Mouse (Mus musculus) hindbrain, embryonic 11.5 days (tissue): Measurements from ENCODE around the gene Gm26558. TPM values are rescaled to one million over a fixed set of nuclear protein-coding genes. Genes with fewer than 3 reads are reported as not detected.

Source experiments
- ATAC-seq: fragments of 200-750 bp; cut with Nextera tagmentation; 2 replicates; pipeline ENCODE4 v1.8.0; 2017; ENCODE audit warnings: mild to moderate bottlenecking, moderate TSS enrichment, moderate library complexity; ENCODE audit not compliant: low FRiP score
- DNase-seq: peaks from one replicate; pipeline ENCODE4 v3.0.0-alpha.2; 2015; ENCODE audit warnings: low spot score
- H3K27ac ChIP-seq: fragments of 300-500 bp; sonication (generic); 2 replicates; pipeline ENCODE4 v1.5.1; 2014; ENCODE audit warnings: mild to moderate bottlenecking, low read depth, low read length
- H3K27me3 ChIP-seq: fragments of 300-500 bp; sonication (generic); 2 replicates; pipeline ENCODE4 v1.6.1; 2014; ENCODE audit warnings: mild to moderate bottlenecking, low read length, moderate library complexity, mixed read lengths; ENCODE audit not compliant: control insufficient read depth, insufficient read depth
- H3K36me3 ChIP-seq: fragments of 300-500 bp; sonication (generic); 2 replicates; pipeline ENCODE4 v1.6.1; 2014; ENCODE audit warnings: mild to moderate bottlenecking, low read length, moderate library complexity, mixed read lengths; ENCODE audit not compliant: control insufficient read depth, insufficient read depth
- H3K4me1 ChIP-seq: fragments of 300-500 bp; sonication (generic); replicated peaks from 2 replicates; pipeline ENCODE4 v1.6.1; 2014; ENCODE audit warnings: low read length, mixed read lengths; ENCODE audit not compliant: control insufficient read depth, insufficient read depth
- H3K4me2 ChIP-seq: fragments of 300-500 bp; sonication (generic); replicated peaks from 2 replicates; pipeline ENCODE4 v1.6.1; 2014; ENCODE audit warnings: mild to moderate bottlenecking, low read depth, low read length
- H3K4me3 ChIP-seq: fragments of 300-500 bp; sonication (generic); 2 replicates; pipeline ENCODE4 v1.5.1; 2014; ENCODE audit warnings: low read depth, low read length
- H3K9ac ChIP-seq: fragments of 300-500 bp; sonication (generic); 2 replicates; pipeline ENCODE4 v1.6.1; 2014; ENCODE audit warnings: low read depth, low read length
- H3K9me3 ChIP-seq: fragments of 300-500 bp; sonication (generic); 2 replicates; pipeline ENCODE4 v1.6.1; 2016; ENCODE audit warnings: low read length; ENCODE audit not compliant: control insufficient read depth
- WGBS: fragments of 180-500 bp; shearing (Covaris S2); extraction: QIAGEN DNeasy Blood & Tissue Kit; methylation state at CpG from one replicate; pipeline ENCODE4 v1.1.7; 2014; 5-methylcytosine and 5-hydroxymethylcytosine counted together
- polyA plus RNA-seq: library from polyadenylated mRNA; unstranded; fragments of >200 nt; fragmentation: Nextera tagmentation; extraction: Ambion mirVana; gene quantifications from 2 replicates; pipeline ENCODE4 v1.2.1, GENCODE M21; 2014

The Gm26558 gene
- polyA plus RNA-seq, 1 experiment from 2014 or later: 4.3 TPM

DNA sequence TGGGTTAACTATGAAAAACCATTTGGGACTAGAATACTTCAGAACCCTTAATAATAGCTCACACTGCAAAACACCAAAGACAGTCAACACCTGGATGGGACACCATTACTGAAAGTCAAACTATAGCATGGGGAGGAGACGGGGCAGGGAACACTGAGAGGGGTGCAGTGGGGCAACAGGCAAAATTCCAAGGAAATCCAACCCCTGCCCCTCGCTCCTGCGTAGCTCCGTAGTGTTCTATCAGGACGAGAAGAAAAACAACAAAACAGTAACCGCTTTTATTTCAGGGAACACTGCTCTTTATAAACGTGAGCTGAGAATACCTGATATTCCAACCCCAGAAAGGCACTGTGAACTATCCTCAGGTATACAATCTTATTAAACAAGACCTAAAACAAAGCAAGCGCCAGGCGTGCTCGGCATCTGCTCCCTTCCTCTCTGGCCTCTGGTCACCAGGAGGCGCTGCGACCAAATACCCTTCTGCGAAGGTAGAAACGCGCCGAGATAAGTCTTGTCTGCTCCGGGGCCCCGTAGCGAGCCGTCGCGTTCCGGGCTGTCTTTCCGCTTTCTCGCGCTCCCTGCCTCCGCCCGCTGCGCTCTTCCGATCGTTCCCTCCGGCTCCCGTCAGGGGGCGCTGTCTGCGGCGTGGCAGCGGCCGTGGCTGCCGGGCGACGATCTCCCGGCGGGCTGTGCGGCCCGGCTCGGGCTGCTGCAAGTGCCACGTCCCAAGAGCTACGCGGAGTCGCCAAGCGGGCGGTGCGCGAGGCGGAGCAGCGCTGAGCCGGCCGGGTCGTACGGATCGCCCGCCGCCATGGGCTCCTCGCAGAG lies 807 bp downstream of the Gm26558 start, which contains the start of gene Gorasp2:
Gorasp2 (plus strand) TSS at position 690 of the 828 bp plus-strand sequence.
- ATAC-seq (peak; percentile 97), DNase-seq (peak; percentile 99)
- H3K27ac ChIP-seq: peak within 1 kb of the TSS; percentile 74
- whole genome bisulfite sequencing: 3% methylated on average over 57 of the region's 64 CpGs
- H3K9ac ChIP-seq: peak within 1 kb of the TSS; percentile 80
- H3K4me1 ChIP-seq: no peaks in the 10 kb centered on the region
- no peaks in the 10 kb centered on the region for H3K36me3 ChIP-seq
- H3K4me3 ChIP-seq: peak within 1 kb of the TSS; percentile 88
- no peaks in the 10 kb centered on the region for H3K27me3 ChIP-seq
- H3K9me3 ChIP-seq: no peaks in the 10 kb centered on the region
- H3K4me2 ChIP-seq: peak within 1 kb of the TSS; percentile 53

DNA sequence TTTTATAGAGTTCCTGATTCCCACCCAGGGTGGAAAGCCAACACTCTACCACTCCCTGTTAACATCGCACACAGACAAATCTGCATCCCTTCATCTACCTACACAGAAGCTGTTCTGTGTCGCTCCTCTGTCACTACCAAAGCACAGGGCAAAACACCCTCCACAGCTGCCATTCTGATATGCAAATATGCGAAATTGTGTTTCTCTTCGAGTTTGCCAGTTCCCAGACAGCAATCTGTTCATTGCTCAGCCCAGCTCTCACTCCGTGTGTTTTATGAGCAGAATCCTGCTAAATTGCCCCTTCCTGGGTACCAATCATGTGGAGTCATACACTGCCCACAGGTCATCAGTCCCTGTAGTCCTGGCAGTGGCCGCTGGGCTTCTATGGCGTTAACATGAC lies 4.8 kb downstream of the Gm26558 start:
- Histone ChIP-seq H3K27me3 (no peaks in the 10 kb centered on the region), H3K36me3 (no peaks in the 10 kb centered on the region), H3K9ac (no peak overlapping the region), H3K4me2 (no peak overlapping the region), H3K27ac (no peak overlapping the region), H3K9me3 (no peaks in the 10 kb centered on the region), H3K4me1 (no peaks in the 10 kb centered on the region), H3K4me3 (no peak overlapping the region)
- ATAC-seq (no peak), DNase-seq (no peak)
- 74% methylated on average over 7 of the region's 7 CpGs for WGBS

DNA sequence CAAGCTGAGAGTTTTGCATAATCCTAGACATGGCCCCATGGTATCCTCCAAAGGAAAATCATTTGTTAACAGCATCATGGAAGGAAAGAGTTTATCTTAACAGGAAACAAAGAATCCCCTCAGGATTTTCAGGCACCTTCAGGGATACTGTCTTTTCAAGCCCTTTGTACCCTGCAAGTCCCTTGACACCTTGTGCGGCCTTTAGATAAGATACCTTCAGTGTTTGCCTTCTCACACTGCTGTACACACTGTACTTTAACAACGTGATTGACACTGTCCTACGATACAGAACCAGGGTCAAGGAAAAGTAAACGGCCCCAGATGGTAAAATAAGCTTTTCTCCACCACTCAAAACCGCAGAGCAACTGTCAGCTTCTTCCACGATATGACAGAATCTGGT lies 10.1 kb downstream of the Gm26558 start:
- 71% methylated on average over 6 of the region's 6 CpGs for WGBS
- no peak overlapping the region for H3K4me2 ChIP-seq
- no peaks in the 10 kb centered on the region for H3K4me1 ChIP-seq
- H3K27ac ChIP-seq: no peak overlapping the region
- H3K36me3 ChIP-seq: no peaks in the 10 kb centered on the region
- H3K9ac ChIP-seq: no peak overlapping the region
- H3K9me3 ChIP-seq: no peaks in the 10 kb centered on the region
- ATAC-seq (no peak), DNase-seq (no peak)
- H3K27me3 ChIP-seq: no peaks in the 10 kb centered on the region
- no peak overlapping the region for H3K4me3 ChIP-seq

DNA sequence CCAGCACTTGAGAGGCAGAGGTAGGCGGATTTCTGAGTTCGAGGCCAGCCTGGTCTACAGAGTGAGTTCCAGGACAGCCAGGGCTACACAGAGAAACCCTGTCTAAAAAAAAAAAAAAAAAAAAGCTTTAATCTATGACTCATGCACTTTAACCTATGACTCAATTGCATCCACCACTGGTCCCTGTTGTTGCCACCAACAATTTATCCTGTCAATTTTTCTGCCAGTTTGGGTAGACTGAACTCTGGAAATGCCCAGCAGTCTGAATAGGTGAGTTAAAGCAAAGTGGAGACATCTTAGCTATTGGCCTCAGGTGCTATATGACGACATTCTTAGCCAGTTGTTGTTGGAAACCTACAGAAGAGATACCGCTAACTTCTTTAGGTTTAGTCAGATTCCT lies 12.4 kb downstream of the Gm26558 start:
- Histone ChIP-seq H3K27me3 (no peaks in the 10 kb centered on the region), H3K4me3 (no peak overlapping the region), H3K9ac (no peak overlapping the region), H3K4me1 (no peaks in the 10 kb centered on the region), H3K27ac (no peak overlapping the region), H3K9me3 (no peaks in the 10 kb centered on the region), H3K36me3 (no peaks in the 10 kb centered on the region), H3K4me2 (no peak overlapping the region)
- no peak for DNase-seq
- WGBS: 97% methylated on average over 4 of the region's 4 CpGs
- no peak for ATAC-seq

DNA sequence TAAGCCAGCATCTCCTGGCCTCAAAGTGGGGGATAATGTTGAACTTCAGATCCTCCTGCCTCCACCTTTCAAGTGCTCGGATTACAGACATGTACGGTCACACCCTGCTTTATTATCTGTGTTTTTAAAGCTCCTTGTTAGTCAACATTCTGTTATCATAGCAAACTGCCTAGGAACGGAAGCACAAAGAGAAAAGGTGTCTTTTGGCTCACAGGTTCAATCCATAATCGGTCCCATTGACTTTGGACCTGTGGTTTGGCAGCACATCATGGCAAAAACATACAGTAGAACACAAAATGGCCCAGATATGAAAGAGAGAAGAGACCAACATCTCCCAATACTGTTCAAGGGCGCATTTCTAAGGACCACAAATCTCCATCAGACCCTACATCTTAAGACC lies 13.6 kb downstream of the Gm26558 start:
- Histone ChIP-seq H3K27ac (no peak overlapping the region), H3K27me3 (no peaks in the 10 kb centered on the region), H3K4me3 (no peak overlapping the region), H3K9me3 (no peaks in the 10 kb centered on the region), H3K36me3 (no peaks in the 10 kb centered on the region), H3K4me1 (no peaks in the 10 kb centered on the region), H3K9ac (no peak overlapping the region), H3K4me2 (no peak overlapping the region)
- DNase-seq: no peak
- ATAC-seq: no peak
- WGBS: 94% methylated on average over 5 of the region's 5 CpGs

DNA sequence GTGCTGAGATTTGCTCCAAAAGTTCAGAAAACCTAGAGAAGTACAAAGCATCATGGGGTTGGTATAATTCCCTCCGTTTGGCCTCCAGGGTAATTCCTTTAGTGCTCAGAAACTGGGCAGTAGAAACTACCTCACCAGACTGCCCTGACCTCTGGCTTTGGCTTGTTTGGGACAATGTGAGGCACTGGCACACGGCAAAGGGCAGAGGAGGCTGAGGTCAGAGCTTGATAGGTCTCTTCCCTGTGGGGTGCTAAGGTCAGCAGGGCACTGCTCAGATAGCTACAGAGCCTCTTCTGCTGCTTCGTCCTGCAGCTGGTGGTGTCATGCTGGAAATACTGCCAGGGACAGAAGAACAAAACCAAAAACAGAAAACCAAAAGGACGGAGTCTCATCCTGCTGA lies 14.2 kb downstream of the Gm26558 start:
- Histone ChIP-seq H3K36me3 (no peaks in the 10 kb centered on the region), H3K27me3 (no peaks in the 10 kb centered on the region), H3K9me3 (no peaks in the 10 kb centered on the region), H3K27ac (no peak overlapping the region), H3K4me2 (no peak overlapping the region), H3K9ac (no peak overlapping the region), H3K4me1 (no peaks in the 10 kb centered on the region), H3K4me3 (no peak overlapping the region)
- 29% methylated on average over 4 of the region's 4 CpGs for WGBS
- no peak for ATAC-seq
- no peak for DNase-seq

DNA sequence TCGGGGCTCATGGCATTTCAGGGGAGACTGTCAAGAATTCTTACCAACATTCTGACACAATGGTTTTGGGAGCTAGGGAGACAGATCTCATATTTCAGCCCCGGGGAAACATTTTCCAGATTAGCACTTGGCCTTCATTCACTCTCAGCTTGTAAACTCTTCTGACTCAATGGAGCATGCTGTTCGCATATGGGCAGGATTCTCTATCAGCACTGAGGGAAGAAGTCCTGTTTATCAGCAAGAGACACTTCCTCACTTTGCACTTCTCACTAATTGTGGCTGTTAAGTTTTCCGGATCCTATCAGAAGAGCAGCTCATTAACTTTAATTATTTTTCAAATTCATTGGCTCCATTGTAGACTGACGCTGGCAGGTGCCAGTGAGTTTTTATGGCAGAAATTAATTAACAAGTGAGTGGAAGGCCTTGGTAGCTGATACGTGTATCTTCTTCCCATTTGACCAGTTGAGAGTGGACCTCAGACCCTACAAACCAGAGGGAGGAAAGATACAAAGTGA lies 16.6 kb downstream of the Gm26558 start:
- Histone ChIP-seq H3K27ac (no peak overlapping the region), H3K9ac (no peak overlapping the region), H3K4me1 (no peaks in the 10 kb centered on the region), H3K4me2 (no peak overlapping the region), H3K4me3 (no peak overlapping the region), H3K27me3 (no peaks in the 10 kb centered on the region), H3K9me3 (no peaks in the 10 kb centered on the region), H3K36me3 (no peaks in the 10 kb centered on the region)
- DNase-seq (no peak), ATAC-seq (no peak)
- WGBS: 85% methylated on average over 6 of the region's 6 CpGs

DNA sequence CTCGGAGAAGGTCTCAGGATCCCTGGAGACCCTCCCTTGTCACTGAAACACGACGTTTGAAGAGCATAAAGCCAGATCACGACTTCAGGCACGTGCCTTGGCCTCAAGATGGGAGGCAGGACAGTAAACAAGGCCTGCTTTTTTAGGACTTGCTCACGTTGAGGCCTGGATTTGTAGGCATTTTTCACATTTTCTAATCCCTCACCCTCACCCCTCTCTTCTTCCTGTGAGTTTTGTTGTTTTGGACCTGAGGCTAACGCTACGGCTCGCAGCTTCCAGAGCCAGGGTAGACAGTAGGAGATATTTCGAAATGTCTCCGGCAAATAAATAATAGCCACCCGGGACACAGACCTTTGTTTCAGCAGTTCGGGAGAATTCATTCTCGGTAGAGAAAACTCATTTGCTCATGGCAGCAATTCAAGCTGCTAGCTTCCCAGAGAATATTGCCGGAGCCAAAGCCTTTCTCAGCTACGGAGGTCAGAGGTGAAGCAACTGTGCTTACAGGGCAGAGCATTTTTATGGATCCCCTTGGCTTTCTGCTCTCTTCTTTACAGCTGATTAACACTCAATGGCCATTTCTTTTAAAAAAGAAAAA lies 18.8 kb downstream of the Gm26558 start:
- Histone ChIP-seq H3K9me3 (no peaks in the 10 kb centered on the region), H3K27me3 (no peaks in the 10 kb centered on the region), H3K27ac (no peak overlapping the region), H3K4me1 (no peaks in the 10 kb centered on the region), H3K9ac (no peak overlapping the region), H3K4me2 (no peak overlapping the region), H3K36me3 (no peaks in the 10 kb centered on the region), H3K4me3 (no peak overlapping the region)
- ATAC-seq (no peak), DNase-seq (no peak)
- 64% methylated on average over 16 of the region's 16 CpGs for WGBS

DNA sequence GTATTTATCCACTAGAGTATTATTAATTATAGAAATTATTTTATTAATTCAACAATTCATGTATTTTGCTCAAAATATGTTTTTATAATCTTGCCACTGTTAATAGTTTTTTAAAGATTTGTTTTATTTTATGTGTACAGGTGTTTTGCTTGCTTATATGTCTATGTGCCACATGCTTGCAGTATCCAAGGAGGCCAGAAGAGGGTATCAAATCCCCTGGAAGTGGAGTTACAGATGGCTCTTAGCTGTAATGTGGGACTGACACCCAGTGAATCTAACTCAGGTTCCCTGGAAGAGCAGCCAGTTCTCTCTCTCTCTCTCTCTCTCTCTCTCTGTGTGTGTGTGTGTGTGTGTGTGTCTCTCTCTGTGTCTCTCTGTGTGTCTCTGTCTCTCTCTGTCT lies 20.9 kb downstream of the Gm26558 start:
- Histone ChIP-seq H3K27ac (no peak overlapping the region), H3K9ac (no peak overlapping the region), H3K4me2 (no peak overlapping the region), H3K9me3 (no peaks in the 10 kb centered on the region), H3K36me3 (no peaks in the 10 kb centered on the region), H3K4me3 (no peak overlapping the region), H3K27me3 (no peaks in the 10 kb centered on the region), H3K4me1 (no peaks in the 10 kb centered on the region)
- ATAC-seq (no peak), DNase-seq (no peak)
